Mouse (Mus musculus) forebrain, postnatal 0 days (tissue): ENCODE results near the gene Vps13d. TPM values are rescaled to one million over a fixed set of nuclear protein-coding genes. Genes with fewer than 3 reads are reported as not detected.

ENCODE experiments used
- ATAC-seq: fragments of 200-750 bp; cut with Nextera tagmentation; 2 replicates; pipeline ENCODE4 v1.8.0; 2017; ENCODE audit warnings: mild to moderate bottlenecking, moderate library complexity
- DNase-seq: peaks from one replicate; pipeline ENCODE4 v3.0.0-alpha.2; 2015
- H3K27ac ChIP-seq: fragments of 300-500 bp; sonication (generic); 2 replicates; pipeline ENCODE4 v1.5.1; 2014; ENCODE audit warnings: low read depth, mild to moderate bottlenecking, antibody characterized with exemption, low read length, moderate library complexity, mixed read lengths
- H3K27me3 ChIP-seq: fragments of 300-500 bp; sonication (generic); 2 replicates; pipeline ENCODE4 v1.6.1; 2014; ENCODE audit warnings: mild to moderate bottlenecking, low read length, mixed read lengths; ENCODE audit not compliant: insufficient read depth
- H3K36me3 ChIP-seq: fragments of 300-500 bp; sonication (generic); 2 replicates; pipeline ENCODE4 v1.6.1; 2014; ENCODE audit warnings: mild to moderate bottlenecking, moderate library complexity; ENCODE audit not compliant: insufficient read depth
- H3K4me1 ChIP-seq: fragments of 300-500 bp; sonication (generic); 2 replicates; pipeline ENCODE4 v1.6.1; 2014; ENCODE audit warnings: antibody characterized with exemption; ENCODE audit not compliant: insufficient read depth
- H3K4me2 ChIP-seq: fragments of 300-500 bp; sonication (generic); 2 replicates; pipeline ENCODE4 v1.6.1; 2014; ENCODE audit warnings: low read depth, mild to moderate bottlenecking, moderate library complexity
- H3K4me3 ChIP-seq: fragments of 300-500 bp; sonication (generic); 2 replicates; pipeline ENCODE4 v1.5.1; 2014; ENCODE audit warnings: low read depth, low read length, mixed read lengths
- H3K9ac ChIP-seq: fragments of 300-500 bp; sonication (generic); 2 replicates; pipeline ENCODE4 v1.6.1; 2014; ENCODE audit warnings: mild to moderate bottlenecking
- H3K9me3 ChIP-seq: fragments of 300-500 bp; sonication (generic); 2 replicates; pipeline ENCODE4 v1.6.1; 2016; ENCODE audit warnings: low read length
- CTCF ChIP-seq: sonication (generic); IDR thresholded peaks from 2 replicates; pipeline ENCODE4 v1.5.1; 2016; ENCODE audit warnings: antibody characterized with exemption, control low read depth, low read depth
- WGBS: fragments of 180-500 bp; shearing (Covaris S2); extraction: QIAGEN DNeasy Blood & Tissue Kit; methylation state at CpG from one replicate; pipeline ENCODE4 v1.1.7; 2014; 5-methylcytosine and 5-hydroxymethylcytosine counted together
- polyA plus RNA-seq: library from polyadenylated mRNA; unstranded; fragments of >200 nt; fragmentation: Nextera tagmentation; extraction: Ambion mirVana; gene quantifications from 2 replicates; pipeline ENCODE4 v1.2.1, GENCODE M21; 2015
- total RNA-seq: library from RNA; depleted of rRNA; stranded (reverse); fragments of >200 nt; gene quantifications from 2 replicates; pipeline ENCODE4 v1.2.3, GENCODE M21; 2014

Vps13d gene
- total and polyA plus RNA-seq, 2 experiments from 2014 or later: 6.4 to 30.8 TPM

- Histone ChIP-seq H3K9me3 (no peaks in the 10 kb centered on the region), H3K36me3 (no peaks in the 10 kb centered on the region)
- no peak for ATAC-seq
Measured at GRCm38 (mm10) chr4:144943273-144943672, 251.5 kb downstream of the Vps13d start.

GRCm38 (mm10) chr4:144942433-144942832 is 252.4 kb downstream of the Vps13d start:
- H3K9ac ChIP-seq: no peak overlapping the region
- no peak for ATAC-seq
- no peaks in the 10 kb centered on the region for H3K4me1 ChIP-seq
- H3K27me3 ChIP-seq: no peaks in the 10 kb centered on the region
- H3K36me3 ChIP-seq: no peaks in the 10 kb centered on the region
- TF ChIP-seq CTCF: no peak
- no peak overlapping the region for H3K4me2 ChIP-seq
- DNase-seq: no peak
- no peak overlapping the region for H3K4me3 ChIP-seq
- no peak overlapping the region for H3K27ac ChIP-seq
- H3K9me3 ChIP-seq: no peaks in the 10 kb centered on the region
- 97% methylated on average over 3 of the region's 3 CpGs for WGBS

More at GRCm38 (mm10) chr4:144943273-144943672, 251.5 kb downstream of the Vps13d start:
- Histone ChIP-seq H3K9ac (no peak overlapping the region), H3K4me1 (no peaks in the 10 kb centered on the region), H3K27ac (no peak overlapping the region), H3K27me3 (no peaks in the 10 kb centered on the region), H3K4me3 (no peak overlapping the region), H3K4me2 (no peak overlapping the region)
- TF ChIP-seq CTCF: no peak
- DNase-seq: no peak
- WGBS: 89% methylated on average over 5 of the region's 5 CpGs

- ATAC-seq: no peak
- WGBS: 83% methylated on average over 13 of the region's 13 CpGs
Measured at GRCm38 (mm10) chr4:144940796-144941462, 253.9 kb downstream of the Vps13d start.

GRCm38 (mm10) chr4:144939847-144940411 is 254.9 kb downstream of the Vps13d start:
- Histone ChIP-seq H3K4me2 (no peak overlapping the region), H3K36me3 (no peaks in the 10 kb centered on the region), H3K27me3 (no peaks in the 10 kb centered on the region), H3K27ac (no peak overlapping the region), H3K9ac (no peak overlapping the region), H3K4me1 (no peaks in the 10 kb centered on the region), H3K4me3 (no peak overlapping the region), H3K9me3 (no peaks in the 10 kb centered on the region)
- DNase-seq (no peak), ATAC-seq (no peak)
- no peak for TF ChIP-seq CTCF
- 86% methylated on average over 4 of the region's 4 CpGs for WGBS

More at GRCm38 (mm10) chr4:144940796-144941462, 253.9 kb downstream of the Vps13d start:
- Histone ChIP-seq H3K4me3 (no peak overlapping the region), H3K9ac (no peak overlapping the region), H3K27me3 (no peaks in the 10 kb centered on the region), H3K9me3 (no peaks in the 10 kb centered on the region), H3K27ac (no peak overlapping the region), H3K4me1 (no peaks in the 10 kb centered on the region), H3K36me3 (no peaks in the 10 kb centered on the region), H3K4me2 (no peak overlapping the region)
- DNase-seq: no peak
- no peak for TF ChIP-seq CTCF

- 66% methylated on average over 3 of the region's 3 CpGs for WGBS
- Histone ChIP-seq H3K9ac (no peak overlapping the region), H3K9me3 (no peaks in the 10 kb centered on the region), H3K27me3 (no peaks in the 10 kb centered on the region), H3K4me3 (no peak overlapping the region), H3K36me3 (no peaks in the 10 kb centered on the region), H3K4me1 (no peaks in the 10 kb centered on the region), H3K27ac (no peak overlapping the region), H3K4me2 (no peak overlapping the region)
- peak; percentile 67 for DNase-seq
- TF ChIP-seq CTCF: peak; percentile 7; the same call in 1 of the 2 replicates
- peak; percentile 81 for ATAC-seq
Measured at GRCm38 (mm10) chr4:144936563-144937154, 258.1 kb downstream of the Vps13d start.

GRCm38 (mm10) chr4:144934501-144934900 is 260.3 kb downstream of the Vps13d start:
- Histone ChIP-seq H3K4me1 (no peaks in the 10 kb centered on the region), H3K36me3 (no peaks in the 10 kb centered on the region), H3K27me3 (no peaks in the 10 kb centered on the region), H3K9me3 (no peaks in the 10 kb centered on the region), H3K27ac (no peak overlapping the region), H3K4me3 (no peak overlapping the region), H3K9ac (no peak overlapping the region), H3K4me2 (no peak overlapping the region)
- DNase-seq (no peak), ATAC-seq (no peak)
- no peak for TF ChIP-seq CTCF
- 14% methylated on average over 1 of the region's 1 CpGs for WGBS

GRCm38 (mm10) chr4:144931167-144931566 is 263.6 kb downstream of the Vps13d start:
- Histone ChIP-seq H3K4me2 (no peak overlapping the region), H3K9ac (no peak overlapping the region), H3K27me3 (no peaks in the 10 kb centered on the region), H3K4me1 (no peaks in the 10 kb centered on the region), H3K9me3 (no peaks in the 10 kb centered on the region), H3K27ac (no peak overlapping the region), H3K36me3 (no peaks in the 10 kb centered on the region), H3K4me3 (no peak overlapping the region)
- WGBS: 92% methylated on average over 7 of the region's 7 CpGs
- TF ChIP-seq CTCF: no peak
- no peak for ATAC-seq
- DNase-seq: no peak
